Mouse (Mus musculus): Measurements from ENCODE around the gene Serpine1.
"Not testable (repeated sequence)": the region's sequence is repeated elsewhere in the genome, so short reads cannot be mapped to it uniquely, and the experiment has no call there.

The Serpine1 gene

GRCm38 (mm10) chr5:137072079-137072960 is at the start of gene Serpine1:
Serpine1 (minus strand) TSS chr5:137072268.
- peak; percentile 77 to 82 for DNase-seq

GRCm38 (mm10) chr5:137121280-137121679 is 49.2 kb upstream of the Serpine1 start:
- no peak for DNase-seq

- no peak for DNase-seq
These were observed 46.8 kb upstream of the Serpine1 start for GRCm38 (mm10) chr5:137118878-137119277.

GRCm38 (mm10) chr5:137117994-137118393 is 45.9 kb upstream of the Serpine1 start:
- DNase-seq: not testable (repeated sequence)

GRCm38 (mm10) chr5:137116987-137117386 is 44.9 kb upstream of the Serpine1 start:
- DNase-seq: no peak

- peak; percentile 34 to 36 for DNase-seq
These were observed 44.1 kb upstream of the Serpine1 start, which contains the start of gene Trim56 for GRCm38 (mm10) chr5:137115866-137116847. Trim56 (minus strand) TSS chr5:137116209.

- DNase-seq: no peak
These were observed 43.0 kb upstream of the Serpine1 start for GRCm38 (mm10) chr5:137114891-137115561.

GRCm38 (mm10) chr5:137111542-137112408 is 39.7 kb upstream of the Serpine1 start:
- no peak for DNase-seq

- DNase-seq: no peak
These were observed 38.8 kb upstream of the Serpine1 start for GRCm38 (mm10) chr5:137110863-137111262.

GRCm38 (mm10) chr5:137109941-137110593 is 38.0 kb upstream of the Serpine1 start:
- DNase-seq: peak in 1 of 2 experiments; percentile 33

- no peak for DNase-seq
These were observed 36.0 kb upstream of the Serpine1 start for GRCm38 (mm10) chr5:137108111-137108510.

GRCm38 (mm10) chr5:137107670-137108069 is 35.6 kb upstream of the Serpine1 start:
- DNase-seq: no peak

- DNase-seq: peak; percentile 92 to 95
These were observed 35.0 kb upstream of the Serpine1 start for GRCm38 (mm10) chr5:137107024-137107423.

- DNase-seq: peak in 1 of 2 experiments; percentile 40
These were observed 34.4 kb upstream of the Serpine1 start for GRCm38 (mm10) chr5:137106434-137106833.

- no peak for DNase-seq
These were observed 31.9 kb upstream of the Serpine1 start for GRCm38 (mm10) chr5:137103969-137104368.

- DNase-seq: peak; percentile 52 to 56
These were observed 30.8 kb upstream of the Serpine1 start for GRCm38 (mm10) chr5:137102575-137103522.

GRCm38 (mm10) chr5:137102078-137102477 is 30.0 kb upstream of the Serpine1 start:
- no peak for DNase-seq

- peak; percentile 76 to 78 for DNase-seq
These were observed 28.6 kb upstream of the Serpine1 start for GRCm38 (mm10) chr5:137100660-137101059.

- no peak for DNase-seq
These were observed 26.4 kb upstream of the Serpine1 start for GRCm38 (mm10) chr5:137098418-137098817.

- no peak for DNase-seq
These were observed 24.0 kb upstream of the Serpine1 start for GRCm38 (mm10) chr5:137096037-137096436.

All from cerebellum, postnatal 10 days (tissue).